Mouse (Mus musculus) liver, embryonic 14.5 days (tissue): ENCODE results near the gene Chst15.

Experiments
- CTCF ChIP-seq: IDR thresholded peaks from 2 replicates; pipeline ENCODE4 v1.5.1; 2016; ENCODE audit warnings: antibody characterized with exemption, low read depth, control low read depth
- EP300 ChIP-seq: IDR thresholded peaks from 2 replicates; pipeline ENCODE4 v1.6.1; 2016; ENCODE audit warnings: antibody characterized with exemption, low read depth

DNA sequence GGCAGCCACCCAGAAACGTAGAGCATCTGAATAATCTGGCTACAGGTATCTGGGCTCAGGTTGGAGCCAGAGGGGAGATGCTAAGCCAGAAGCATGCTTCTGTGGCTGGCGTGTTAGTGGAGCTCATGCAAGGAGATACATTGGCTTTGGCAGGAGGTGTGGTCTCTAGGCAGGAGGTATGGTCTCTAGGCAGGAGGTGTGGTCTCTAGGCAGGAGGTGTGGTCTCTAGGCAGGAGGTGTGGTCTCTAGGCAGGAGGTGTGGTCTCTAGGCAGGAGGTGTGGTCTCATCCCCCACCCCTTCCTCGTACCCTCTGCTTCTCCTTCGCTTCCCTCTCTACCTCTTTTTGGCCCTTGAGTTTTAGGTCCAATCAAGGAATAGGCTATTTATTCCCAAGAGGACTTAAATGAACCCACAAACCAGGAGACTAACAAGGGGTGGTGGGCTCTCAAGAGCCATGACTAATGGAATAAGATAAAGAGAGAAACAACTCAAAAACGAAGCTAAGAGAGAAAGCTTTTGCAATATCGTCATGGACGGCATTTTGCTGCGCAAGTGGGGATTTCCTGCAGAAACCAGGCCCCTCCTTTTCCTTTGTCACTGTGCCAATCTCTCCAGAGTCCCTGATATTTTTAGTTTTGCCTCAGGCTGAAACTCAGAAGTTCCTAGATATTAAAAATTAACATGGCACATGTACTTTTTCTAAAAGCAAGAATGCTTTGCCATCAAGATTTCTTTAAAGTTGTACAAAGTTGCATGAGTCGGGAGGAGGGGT, 30.4 kb upstream of the Chst15 start:
- TF ChIP-seq CTCF = no peak
- no peak for TF ChIP-seq EP300
